Mouse (Mus musculus) kidney, embryonic 14.5 days (tissue): Measurements from ENCODE around the gene Ube2d3. TPM values are rescaled to one million over a fixed set of nuclear protein-coding genes. Genes with fewer than 3 reads are reported as not detected.

Experiments used
- ATAC-seq: fragments of 200-750 bp; cut with Nextera tagmentation; 2 replicates; pipeline ENCODE4 v1.8.0; 2017; ENCODE audit warnings: moderate number of reproducible peaks, mild to moderate bottlenecking, moderate TSS enrichment, moderate library complexity; ENCODE audit not compliant: low FRiP score, low TSS enrichment
- H3K27ac ChIP-seq: fragments of 300-500 bp; sonication (generic); 2 replicates; pipeline ENCODE4 v1.5.1; 2014; ENCODE audit warnings: low read depth, mild to moderate bottlenecking, low read length, moderate library complexity, mixed read lengths
- H3K27me3 ChIP-seq: fragments of 300-500 bp; sonication (generic); 2 replicates; pipeline ENCODE4 v1.6.1; 2014; ENCODE audit warnings: mild to moderate bottlenecking, low read length; ENCODE audit not compliant: control insufficient read depth, insufficient read depth
- H3K36me3 ChIP-seq: fragments of 300-500 bp; sonication (generic); 2 replicates; pipeline ENCODE4 v1.6.1; 2014; ENCODE audit warnings: low read length, mixed read lengths; ENCODE audit not compliant: control insufficient read depth, insufficient read depth
- H3K4me1 ChIP-seq: fragments of 300-500 bp; sonication (generic); 2 replicates; pipeline ENCODE4 v1.6.1; 2014; ENCODE audit warnings: low read length, mixed read lengths; ENCODE audit not compliant: control insufficient read depth, insufficient read depth
- H3K4me2 ChIP-seq: fragments of 300-500 bp; sonication (generic); replicated peaks from 2 replicates; pipeline ENCODE4 v1.6.1; 2014; ENCODE audit warnings: low read depth, mild to moderate bottlenecking, low read length
- H3K4me3 ChIP-seq: fragments of 300-500 bp; sonication (generic); 2 replicates; pipeline ENCODE4 v1.5.1; 2014; ENCODE audit warnings: mild to moderate bottlenecking, low read length
- H3K9ac ChIP-seq: fragments of 300-500 bp; sonication (generic); 2 replicates; pipeline ENCODE4 v1.6.1; 2014; ENCODE audit warnings: low read depth, mild to moderate bottlenecking, low read length, moderate library complexity
- H3K9me3 ChIP-seq: fragments of 300-500 bp; sonication (generic); 2 replicates; pipeline ENCODE4 v1.6.1; 2016; ENCODE audit warnings: low read length; ENCODE audit not compliant: control insufficient read depth
- WGBS: fragments of 180-500 bp; shearing (Covaris S2); extraction: QIAGEN DNeasy Blood & Tissue Kit; methylation state at CpG from one replicate; pipeline ENCODE4 v1.1.7; 2014; 5-methylcytosine and 5-hydroxymethylcytosine counted together
- polyA plus RNA-seq: library from polyadenylated mRNA; unstranded; fragments of >200 nt; fragmentation: Nextera tagmentation; extraction: Ambion mirVana; gene quantifications from 2 replicates; pipeline ENCODE4 v1.2.1, GENCODE M21; 2014

Gene Ube2d3
- polyA plus RNA-seq, 1 experiment from 2014 or later: 612 TPM

DNA sequence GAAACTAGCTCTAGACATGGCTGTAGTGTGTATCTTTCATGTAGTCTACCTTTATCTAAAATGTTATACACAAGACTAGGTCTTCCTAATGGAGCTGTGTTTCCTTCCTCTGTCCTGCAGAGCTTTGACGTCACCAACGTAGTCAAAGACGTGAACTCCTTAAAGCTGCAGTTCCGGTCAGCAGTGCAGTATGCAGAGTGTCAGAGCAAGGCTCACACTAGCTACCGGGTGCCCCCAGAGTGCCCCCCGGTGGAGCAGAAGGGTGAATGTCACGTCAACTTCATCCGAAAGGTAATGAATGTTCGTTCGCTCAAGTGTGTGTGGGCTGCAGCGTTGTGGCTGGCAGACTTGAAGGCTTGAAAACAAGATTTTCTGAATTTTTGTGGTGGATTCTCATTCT lies 73.7 kb downstream of the Ube2d3 start:
- H3K27me3 ChIP-seq: no peaks in the 10 kb centered on the region
- H3K9ac ChIP-seq: no peak overlapping the region
- no peak overlapping the region for H3K27ac ChIP-seq
- H3K4me1 ChIP-seq: no peaks in the 10 kb centered on the region
- no peak overlapping the region for H3K4me2 ChIP-seq
- H3K36me3 ChIP-seq: no peaks in the 10 kb centered on the region
- ATAC-seq: peak; percentile 72; the same call in 1 of the 2 replicates
- WGBS: 28% methylated on average over 11 of the region's 11 CpGs
- no peak overlapping the region for H3K4me3 ChIP-seq
- no peaks in the 10 kb centered on the region for H3K9me3 ChIP-seq

DNA sequence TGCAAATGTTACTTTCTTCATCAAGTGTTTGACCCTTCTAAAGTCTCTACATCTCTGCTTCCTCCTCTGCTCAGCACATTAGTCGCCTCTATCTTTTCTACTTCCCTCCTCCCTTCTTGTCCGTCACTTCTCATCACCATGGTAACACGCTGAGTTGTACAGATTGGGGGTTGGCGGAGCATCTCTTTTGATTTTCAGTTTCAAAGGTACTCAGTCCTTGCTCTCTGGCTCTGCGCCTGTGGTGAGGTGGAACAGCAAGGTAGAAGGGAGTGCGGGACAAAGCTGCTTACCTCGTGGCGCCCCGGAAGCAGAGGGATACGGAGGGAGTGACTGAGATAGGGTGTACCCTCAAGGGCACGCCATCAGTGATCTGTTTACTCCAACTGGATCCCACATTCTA lies 75.3 kb downstream of the Ube2d3 start:
- no peak overlapping the region for H3K4me2 ChIP-seq
- 58% methylated on average over 11 of the region's 11 CpGs for WGBS

DNA sequence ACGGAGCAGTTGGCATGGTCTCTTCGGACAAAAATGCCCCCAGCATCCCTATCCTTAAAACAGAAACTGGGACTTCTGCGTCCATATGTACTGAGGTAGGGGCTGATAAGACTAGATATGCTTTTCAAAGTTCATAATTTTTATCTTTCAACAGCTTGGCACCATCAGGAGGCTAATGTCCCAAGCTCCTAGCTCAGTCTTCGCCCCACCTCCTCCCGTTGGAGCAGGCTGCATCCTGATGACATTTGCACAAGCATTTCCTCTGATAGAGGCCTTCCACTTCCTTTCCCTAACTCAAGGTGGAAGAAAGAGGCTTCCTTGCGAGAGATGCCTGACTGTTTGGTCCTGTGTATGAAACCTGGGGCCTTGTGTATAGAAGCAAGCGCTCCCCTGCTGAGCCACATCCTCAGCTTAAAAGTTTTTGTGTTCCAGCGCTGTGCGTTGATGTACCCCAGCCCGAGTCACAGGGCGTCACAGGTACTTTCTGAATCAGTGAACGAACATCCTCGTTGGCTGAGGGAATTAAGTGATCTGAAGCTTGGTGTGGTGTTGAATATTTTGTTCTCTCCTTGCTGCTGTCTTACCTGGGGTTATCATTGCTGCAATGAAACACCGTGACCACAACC lies 76.0 kb downstream of the Ube2d3 start:
- 81% methylated on average over 14 of the region's 14 CpGs for WGBS
- H3K27ac ChIP-seq: no peak overlapping the region
- no peaks in the 10 kb centered on the region for H3K27me3 ChIP-seq
- no peaks in the 10 kb centered on the region for H3K4me1 ChIP-seq
- no peaks in the 10 kb centered on the region for H3K9me3 ChIP-seq
- H3K4me3 ChIP-seq: no peak overlapping the region
- H3K4me2 ChIP-seq: no peak overlapping the region
- ATAC-seq: no peak
- no peak overlapping the region for H3K9ac ChIP-seq
- no peaks in the 10 kb centered on the region for H3K36me3 ChIP-seq

More for the DNA sequence above, 75.3 kb downstream of the Ube2d3 start:
- H3K4me3 ChIP-seq: no peak overlapping the region
- H3K9me3 ChIP-seq: no peaks in the 10 kb centered on the region
- no peaks in the 10 kb centered on the region for H3K27me3 ChIP-seq
- no peak overlapping the region for H3K9ac ChIP-seq
- no peak overlapping the region for H3K27ac ChIP-seq
- H3K36me3 ChIP-seq: no peaks in the 10 kb centered on the region
- no peaks in the 10 kb centered on the region for H3K4me1 ChIP-seq
- ATAC-seq: no peak

DNA sequence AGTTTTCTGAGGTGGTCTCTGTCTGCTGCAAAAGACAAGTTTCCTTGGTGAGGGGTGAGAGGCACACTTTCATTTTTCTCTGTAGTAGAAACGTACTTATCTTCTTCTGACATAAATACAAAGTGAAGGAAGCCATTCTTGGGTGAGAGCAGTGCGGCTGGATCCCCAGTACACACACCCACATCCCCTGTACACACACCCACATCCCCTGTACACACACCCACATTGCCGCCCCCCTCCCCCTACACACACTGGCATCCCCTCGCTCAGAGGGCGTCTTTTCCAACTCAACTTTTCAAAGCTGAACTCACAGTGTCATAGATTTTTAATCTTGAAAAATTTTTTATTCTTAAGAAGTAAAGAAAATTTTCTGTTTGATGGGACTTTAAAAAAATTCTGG lies 77.3 kb downstream of the Ube2d3 start:
- WGBS: 79% methylated on average over 5 of the region's 5 CpGs

DNA sequence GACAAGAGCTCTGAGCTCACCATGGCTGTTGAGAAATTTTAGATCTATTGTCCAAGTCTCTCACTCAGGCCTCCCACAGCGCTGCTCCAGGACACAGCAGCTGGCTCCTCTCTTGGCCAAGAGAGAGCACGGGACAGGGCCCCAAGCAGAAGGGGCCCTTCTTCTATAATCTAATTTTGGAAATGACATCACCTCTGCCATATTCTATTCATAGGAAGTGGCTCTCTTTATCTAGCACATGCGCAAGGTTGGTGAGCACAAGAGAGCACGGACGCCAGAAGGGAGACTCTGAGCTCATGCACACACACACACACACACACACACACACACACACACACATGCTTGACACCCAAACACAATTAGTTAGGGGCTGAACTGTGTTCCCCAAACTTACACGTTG lies 78.9 kb downstream of the Ube2d3 start:
- Histone ChIP-seq H3K27me3 (no peaks in the 10 kb centered on the region), H3K27ac (no peak overlapping the region), H3K36me3 (no peaks in the 10 kb centered on the region), H3K9ac (no peak overlapping the region), H3K4me2 (no peak overlapping the region), H3K4me3 (no peak overlapping the region), H3K4me1 (no peaks in the 10 kb centered on the region), H3K9me3 (no peaks in the 10 kb centered on the region)
- ATAC-seq: peak; percentile 72; the same call in 1 of the 2 replicates
- WGBS: 68% methylated on average over 6 of the region's 6 CpGs

More for the DNA sequence above, 77.3 kb downstream of the Ube2d3 start:
- ATAC-seq: no peak
- no peaks in the 10 kb centered on the region for H3K36me3 ChIP-seq
- no peaks in the 10 kb centered on the region for H3K9me3 ChIP-seq
- no peak overlapping the region for H3K4me2 ChIP-seq
- H3K4me3 ChIP-seq: no peak overlapping the region
- H3K4me1 ChIP-seq: no peaks in the 10 kb centered on the region
- no peak overlapping the region for H3K9ac ChIP-seq
- H3K27me3 ChIP-seq: no peaks in the 10 kb centered on the region
- no peak overlapping the region for H3K27ac ChIP-seq

Other genes starting within 250 kb of the Ube2d3 start
- gene Cenpe, start 225.6 kb upstream of the Ube2d3 start, polyA plus RNA-seq: 46.7 and 49.3 TPM in 2 replicates
- 18.1 and 18.2 TPM in 2 replicates for gene Bdh2, start 156.9 kb upstream of the Ube2d3 start, polyA plus RNA-seq
- 2.5 and 4.9 TPM in 2 replicates for gene Slc9b2, start 130.4 kb upstream of the Ube2d3 start, polyA plus RNA-seq
- 0.27 and 0.46 TPM in 2 replicates for gene Slc9b1, start 90.1 kb upstream of the Ube2d3 start, polyA plus RNA-seq
- 58.3 and 73.2 TPM in 2 replicates for gene Cisd2, start 14.2 kb upstream of the Ube2d3 start, polyA plus RNA-seq
- 8.2 and 23.2 TPM in 2 replicates for gene Manba, start 47.5 kb downstream of the Ube2d3 start, polyA plus RNA-seq